Mouse (Mus musculus) heart, embryonic 12.5 days (tissue): ENCODE data around the gene Itgbl1. TPM values are rescaled to one million over a fixed set of nuclear protein-coding genes. Genes with fewer than 3 reads are reported as not detected.

ENCODE experiments used
- ATAC-seq: fragments of 200-750 bp; cut with Nextera tagmentation; 2 replicates; pipeline ENCODE4 v1.8.0; 2017; ENCODE audit warnings: moderate TSS enrichment, moderate library complexity; ENCODE audit not compliant: insufficient number of reproducible peaks, low FRiP score
- H3K27ac ChIP-seq: fragments of 300-500 bp; sonication (generic); 2 replicates; pipeline ENCODE4 v1.5.1; 2016; ENCODE audit warnings: mild to moderate bottlenecking, moderate library complexity; ENCODE audit not compliant: poor library complexity, severe bottlenecking
- H3K27me3 ChIP-seq: fragments of 300-500 bp; sonication (generic); replicated peaks from 2 replicates; pipeline ENCODE4 v1.6.1; 2016; ENCODE audit warnings: mild to moderate bottlenecking, moderate library complexity
- H3K36me3 ChIP-seq: fragments of 300-500 bp; sonication (generic); 2 replicates; pipeline ENCODE4 v1.6.1; 2016; ENCODE audit warnings: mild to moderate bottlenecking, moderate library complexity
- H3K4me1 ChIP-seq: fragments of 300-500 bp; sonication (generic); replicated peaks from 2 replicates; pipeline ENCODE4 v1.6.1; 2016; ENCODE audit warnings: mild to moderate bottlenecking
- H3K4me2 ChIP-seq: fragments of 300-500 bp; sonication (generic); 2 replicates; pipeline ENCODE4 v1.6.1; 2016; ENCODE audit warnings: mild to moderate bottlenecking, moderate library complexity
- H3K4me3 ChIP-seq: fragments of 300-500 bp; sonication (generic); 2 replicates; pipeline ENCODE4 v1.5.1; 2016; ENCODE audit warnings: mild to moderate bottlenecking
- H3K9ac ChIP-seq: fragments of 300-500 bp; sonication (generic); 2 replicates; pipeline ENCODE4 v1.6.1; 2016; ENCODE audit warnings: mild to moderate bottlenecking, moderate library complexity
- H3K9me3 ChIP-seq: fragments of 300-500 bp; sonication (generic); replicated peaks from 2 replicates; pipeline ENCODE4 v1.6.1; 2016; ENCODE audit warnings: mild to moderate bottlenecking, moderate library complexity
- WGBS: fragments of 180-500 bp; shearing (Covaris S2); methylation state at CpG from one replicate; pipeline ENCODE4 v1.1.7; 2016; 5-methylcytosine and 5-hydroxymethylcytosine counted together
- polyA plus RNA-seq: library from polyadenylated mRNA; unstranded; fragments of >200 nt; fragmentation: Nextera tagmentation; extraction: Ambion mirVana; gene quantifications from 2 replicates; pipeline ENCODE4 v1.2.1, GENCODE M21; 2016

Gene Itgbl1
- polyA plus RNA-seq, 1 experiment from 2014 or later = 0.56 TPM

DNA sequence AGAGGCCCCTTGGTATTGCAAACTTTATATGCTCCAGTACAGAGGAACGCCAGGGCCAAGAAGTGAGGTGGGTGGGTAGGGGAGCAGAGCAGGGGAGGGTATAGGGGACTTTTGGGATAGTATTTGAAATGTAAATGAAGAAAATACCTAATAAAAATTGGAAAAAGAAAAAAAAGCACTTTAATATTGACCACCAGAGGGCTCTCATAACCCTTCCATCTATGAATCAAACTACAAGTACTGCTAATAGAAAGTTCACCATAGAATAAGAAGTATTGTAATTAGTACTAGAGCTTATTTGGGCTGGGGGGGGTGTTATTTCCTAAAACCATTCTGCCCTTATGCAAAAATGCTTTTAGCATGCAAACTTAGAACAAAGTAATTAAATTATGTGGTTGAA is 91.2 kb downstream of the Itgbl1 start:
- no peak for ATAC-seq
- no peak overlapping the region for H3K4me3 ChIP-seq
- no peak overlapping the region for H3K9ac ChIP-seq
- no peak overlapping the region for H3K4me2 ChIP-seq
- no peaks in the 10 kb centered on the region for H3K4me1 ChIP-seq
- H3K27me3 ChIP-seq = no peaks in the 10 kb centered on the region
- H3K36me3 ChIP-seq = no peaks in the 10 kb centered on the region
- H3K27ac ChIP-seq = no peak overlapping the region
- 52% methylated on average over 1 of the region's 1 CpGs for WGBS
- H3K9me3 ChIP-seq = no peaks in the 10 kb centered on the region

GRCm38 (mm10) chr14:123759534-123759933 is 99.8 kb downstream of the Itgbl1 start:
- Histone ChIP-seq H3K4me3 (no peak overlapping the region), H3K27me3 (no peaks in the 10 kb centered on the region), H3K4me2 (no peak overlapping the region), H3K4me1 (no peaks in the 10 kb centered on the region), H3K27ac (no peak overlapping the region), H3K36me3 (no peaks in the 10 kb centered on the region), H3K9ac (no peak overlapping the region), H3K9me3 (no peaks in the 10 kb centered on the region)
- 47% methylated on average over 1 of the region's 1 CpGs for WGBS
- no peak for ATAC-seq

DNA sequence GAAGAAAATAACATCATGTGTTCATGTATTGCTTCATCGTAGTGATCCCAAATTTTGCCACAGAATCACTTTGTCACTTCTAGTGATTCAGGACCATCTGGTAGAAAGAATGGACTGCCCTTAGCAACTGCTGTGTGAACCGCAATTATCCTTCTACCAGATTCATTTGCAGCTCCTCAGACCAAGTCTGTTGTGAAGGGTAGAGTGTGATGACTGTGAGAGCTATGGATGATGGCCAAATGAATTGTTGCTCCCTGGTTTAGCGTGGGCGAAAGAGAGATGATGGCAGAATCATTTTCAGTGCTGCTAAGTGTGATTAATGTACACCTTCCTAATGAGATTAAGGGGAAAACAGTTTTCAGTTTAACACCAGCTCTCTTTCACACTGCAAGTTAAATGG is 100.3 kb downstream of the Itgbl1 start:
- Histone ChIP-seq H3K9ac (no peak overlapping the region), H3K4me2 (no peak overlapping the region), H3K4me1 (no peaks in the 10 kb centered on the region), H3K9me3 (no peaks in the 10 kb centered on the region), H3K27me3 (no peaks in the 10 kb centered on the region), H3K36me3 (no peaks in the 10 kb centered on the region), H3K27ac (no peak overlapping the region), H3K4me3 (no peak overlapping the region)
- WGBS = 71% methylated on average over 4 of the region's 4 CpGs
- no peak for ATAC-seq

GRCm38 (mm10) chr14:123801744-123802143 is 142.0 kb downstream of the Itgbl1 start:
- no peaks in the 10 kb centered on the region for H3K36me3 ChIP-seq
- H3K9ac ChIP-seq = no peak overlapping the region
- H3K4me3 ChIP-seq = no peak overlapping the region
- H3K4me1 ChIP-seq = no peaks in the 10 kb centered on the region
- H3K4me2 ChIP-seq = no peak overlapping the region
- H3K27ac ChIP-seq = no peak overlapping the region
- H3K9me3 ChIP-seq = no peaks in the 10 kb centered on the region
- ATAC-seq = peak; percentile 42; the same call in 1 of the 2 replicates
- H3K27me3 ChIP-seq = no peaks in the 10 kb centered on the region

DNA sequence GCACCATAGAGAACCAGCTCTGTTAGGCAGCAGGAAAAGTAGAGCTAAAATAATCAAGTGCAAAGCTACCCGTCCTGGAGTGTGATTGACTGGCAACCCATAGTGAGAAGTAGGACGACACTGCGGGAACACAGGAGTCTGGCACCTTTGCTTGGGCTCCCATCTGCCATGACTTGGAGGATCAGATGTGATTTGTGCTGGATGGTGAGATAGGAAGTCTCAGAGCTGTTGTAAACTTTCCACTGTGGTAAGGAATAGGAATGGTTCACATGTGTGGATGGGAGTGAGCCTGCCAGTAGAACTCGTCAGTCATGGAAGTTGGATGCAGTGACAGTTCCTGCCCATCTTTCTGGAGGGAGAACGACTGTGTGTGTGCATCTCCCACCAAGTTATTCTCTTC is 177.9 kb downstream of the Itgbl1 start:
- 70% methylated on average over 5 of the region's 5 CpGs for WGBS
- Histone ChIP-seq H3K4me2 (no peak overlapping the region), H3K4me1 (no peaks in the 10 kb centered on the region), H3K4me3 (no peak overlapping the region), H3K27me3 (no peaks in the 10 kb centered on the region), H3K9ac (no peak overlapping the region), H3K36me3 (no peaks in the 10 kb centered on the region), H3K27ac (no peak overlapping the region), H3K9me3 (no peaks in the 10 kb centered on the region)
- no peak for ATAC-seq

GRCm38 (mm10) chr14:123843675-123844425 is 184.1 kb downstream of the Itgbl1 start:
- no peak for ATAC-seq
- Histone ChIP-seq H3K9me3 (no peaks in the 10 kb centered on the region), H3K4me3 (no peak overlapping the region), H3K36me3 (no peaks in the 10 kb centered on the region), H3K27ac (no peak overlapping the region), H3K4me1 (no peaks in the 10 kb centered on the region), H3K4me2 (no peak overlapping the region), H3K27me3 (no peaks in the 10 kb centered on the region), H3K9ac (no peak overlapping the region)
- 66% methylated on average over 8 of the region's 8 CpGs for WGBS

GRCm38 (mm10) chr14:123864531-123864930 is 204.8 kb downstream of the Itgbl1 start:
- Histone ChIP-seq H3K4me2 (no peak overlapping the region), H3K4me1 (no peaks in the 10 kb centered on the region; the same call in 1 of the 2 replicates), H3K4me3 (no peak overlapping the region), H3K36me3 (no peaks in the 10 kb centered on the region), H3K9me3 (no peaks in the 10 kb centered on the region), H3K9ac (no peak overlapping the region), H3K27ac (no peak overlapping the region), H3K27me3 (no peaks in the 10 kb centered on the region)
- no peak for ATAC-seq
- WGBS = 77% methylated on average over 1 of the region's 1 CpGs

DNA sequence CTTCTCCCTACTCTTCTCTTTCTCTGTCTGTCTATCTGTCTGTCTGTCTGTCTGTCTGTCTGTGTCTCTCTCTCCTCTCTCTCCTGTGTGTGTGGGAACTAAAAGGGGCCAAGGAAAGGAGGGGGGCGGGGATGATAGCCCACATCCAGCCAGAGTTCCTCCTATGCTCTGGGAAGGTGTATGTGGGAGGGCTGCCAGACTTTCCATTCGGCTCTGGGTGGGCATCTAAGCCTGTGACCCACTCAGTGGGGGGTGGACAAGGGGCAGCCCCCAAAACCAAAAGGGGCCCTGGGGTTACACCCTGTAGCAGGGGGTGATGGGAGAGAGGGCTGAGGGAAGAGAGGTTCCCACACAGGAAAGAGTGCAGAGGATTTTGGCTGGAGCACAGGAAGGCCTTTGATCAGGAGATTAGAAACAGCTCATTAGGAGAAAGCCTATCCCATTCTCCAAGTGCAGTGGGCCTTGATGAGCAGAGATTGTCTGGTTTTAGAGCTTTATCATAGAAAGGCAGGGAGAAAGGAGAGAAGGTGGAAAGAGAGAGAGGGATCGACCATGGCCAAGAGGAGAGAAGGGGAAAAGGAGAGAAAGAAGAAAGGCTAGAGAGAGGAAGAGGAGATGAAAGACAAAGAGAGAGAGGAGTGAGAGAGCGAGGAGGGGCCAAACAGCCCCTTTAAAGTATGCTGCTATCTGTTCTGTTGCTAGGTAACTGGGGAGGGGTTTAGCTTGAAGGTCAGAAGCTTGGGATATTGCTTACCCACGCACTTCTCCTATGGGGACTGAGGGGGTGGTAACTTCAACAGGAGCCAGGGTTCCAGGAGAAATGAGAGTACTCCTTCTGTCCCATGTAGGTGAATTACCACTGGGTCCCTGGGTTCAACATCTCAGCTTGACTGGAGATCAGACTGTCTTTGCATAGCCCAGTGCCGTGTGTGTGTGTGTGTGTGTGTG is 206.3 kb downstream of the Itgbl1 start:
- Histone ChIP-seq H3K9ac (no peak overlapping the region), H3K27ac (no peak overlapping the region), H3K4me3 (no peak overlapping the region), H3K4me1 (no peaks in the 10 kb centered on the region; the same call in 1 of the 2 replicates), H3K9me3 (no peaks in the 10 kb centered on the region), H3K27me3 (no peaks in the 10 kb centered on the region), H3K4me2 (no peak overlapping the region), H3K36me3 (no peaks in the 10 kb centered on the region)
- no peak for ATAC-seq
- 40% methylated on average over 6 of the region's 6 CpGs for WGBS

GRCm38 (mm10) chr14:123927903-123928302 is 268.1 kb downstream of the Itgbl1 start:
- Histone ChIP-seq H3K4me1 (no peaks in the 10 kb centered on the region), H3K9me3 (no peaks in the 10 kb centered on the region), H3K4me2 (no peak overlapping the region), H3K27ac (no peak overlapping the region), H3K36me3 (no peaks in the 10 kb centered on the region), H3K27me3 (no peaks in the 10 kb centered on the region), H3K4me3 (no peak overlapping the region), H3K9ac (no peak overlapping the region)
- no peak for ATAC-seq
- 82% methylated on average over 1 of the region's 1 CpGs for WGBS

- no peaks in the 10 kb centered on the region for H3K9me3 ChIP-seq
- H3K27ac ChIP-seq = no peak overlapping the region
- no peak for ATAC-seq
- H3K4me1 ChIP-seq = no peaks in the 10 kb centered on the region
- H3K4me2 ChIP-seq = no peak overlapping the region
- H3K36me3 ChIP-seq = no peaks in the 10 kb centered on the region
- H3K4me3 ChIP-seq = no peak overlapping the region
- no peaks in the 10 kb centered on the region for H3K27me3 ChIP-seq
- H3K9ac ChIP-seq = no peak overlapping the region
- WGBS = 59% methylated on average over 2 of the region's 2 CpGs
These were observed 306.8 kb downstream of the Itgbl1 start for GRCm38 (mm10) chr14:123966531-123966930.

DNA sequence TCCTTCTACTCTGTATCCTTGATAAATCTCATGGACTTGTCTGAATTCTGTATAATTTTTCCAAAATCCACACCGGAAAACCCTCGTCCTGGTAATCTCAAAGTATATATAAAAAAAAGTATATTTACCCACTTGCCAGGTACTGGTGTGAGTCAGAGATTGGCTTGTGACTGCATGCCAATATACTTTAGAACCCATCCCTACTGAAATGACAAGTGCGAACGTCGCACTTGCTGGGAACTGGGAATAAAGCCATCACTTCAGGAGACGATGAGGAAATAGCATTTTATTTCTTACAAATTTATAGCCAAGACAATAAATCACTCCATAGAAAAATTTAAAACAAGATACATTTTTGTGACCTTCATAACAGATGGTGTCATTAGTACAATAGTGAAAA is 308.2 kb downstream of the Itgbl1 start:
- Histone ChIP-seq H3K4me3 (no peak overlapping the region), H3K27ac (no peak overlapping the region), H3K9me3 (no peaks in the 10 kb centered on the region), H3K4me1 (no peaks in the 10 kb centered on the region), H3K9ac (no peak overlapping the region), H3K27me3 (no peaks in the 10 kb centered on the region), H3K36me3 (no peaks in the 10 kb centered on the region), H3K4me2 (no peak overlapping the region)
- no peak for ATAC-seq
- whole genome bisulfite sequencing = 83% methylated on average over 6 of the region's 6 CpGs
